Mouse (Mus musculus) heart, postnatal 0 days (tissue): ENCODE measurements around the gene Crim1.

Source experiments
- CTCF ChIP-seq: IDR thresholded peaks from 2 replicates; pipeline ENCODE4 v1.5.1; 2016; ENCODE audit warnings: antibody characterized with exemption, control low read depth, low read depth
- EP300 ChIP-seq: IDR thresholded peaks from 2 replicates; pipeline ENCODE4 v1.6.1; 2016; ENCODE audit warnings: antibody characterized with exemption, low read depth

DNA sequence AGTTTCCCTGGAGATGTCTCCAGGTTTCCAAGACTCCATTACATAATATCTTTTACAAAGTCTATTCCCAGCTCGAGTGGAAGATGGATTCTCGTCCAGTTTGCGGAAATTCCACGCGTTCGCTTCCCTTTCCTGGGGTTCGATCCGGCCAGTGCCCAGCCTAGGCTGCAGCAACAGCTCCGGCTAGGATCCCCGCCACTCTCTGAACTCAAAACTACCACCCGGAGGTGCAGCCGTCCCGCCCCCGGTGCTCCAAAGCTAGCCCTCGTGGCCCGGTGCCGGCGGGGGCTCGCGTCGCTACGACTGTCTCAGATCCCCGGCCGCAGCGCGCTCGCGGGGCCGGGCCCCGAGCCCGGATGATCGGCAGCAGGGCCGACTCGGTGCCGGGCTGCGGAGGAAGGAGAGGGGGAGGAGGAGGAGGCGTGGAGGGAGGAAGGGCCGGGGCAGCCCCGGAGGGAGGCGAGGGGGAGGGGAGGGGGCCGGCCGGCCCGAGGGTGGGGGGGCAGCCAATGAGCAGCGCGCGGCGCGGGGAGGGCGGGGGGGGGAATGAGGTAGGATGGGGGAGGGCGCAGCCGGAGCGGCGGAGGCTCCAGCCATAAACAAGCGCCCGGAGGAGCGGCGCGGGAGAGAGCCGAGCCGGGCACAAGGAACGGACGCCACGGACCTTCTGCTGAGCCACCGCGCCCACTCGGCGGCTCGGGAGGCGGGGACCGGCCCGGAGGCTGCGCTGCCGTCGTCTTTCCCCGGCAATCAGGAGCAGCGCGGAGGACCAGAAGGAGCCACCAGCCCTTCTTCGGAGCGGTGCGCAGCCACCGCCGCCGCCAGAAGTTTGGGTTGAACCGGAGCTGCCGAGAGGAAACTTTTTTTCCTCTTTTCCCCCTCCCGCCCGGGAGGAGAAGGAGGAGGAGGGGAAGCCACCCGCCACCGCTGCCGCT is at the start of gene Crim1:
- TF ChIP-seq CTCF: no peak
- TF ChIP-seq EP300: no peak
